Mouse (Mus musculus) cerebellum, postnatal 4 days (tissue): ENCODE results near the gene Wdr25.

Experiments used
- DNase-seq, 2 experiments: peaks; one replicate each; pipeline ENCODE4 v3.0.0; 2022; ENCODE audit warnings: low spot score in 2 of 2, mixed read lengths in 1 of 2

Wdr25 gene

GRCm38 (mm10) chr12:109068167-109068653 lies 174.8 kb downstream of the Wdr25 start, which contains the start of gene Begain:
TSS of gene Begain (minus strand) at chr12:109068217.
- DNase-seq = no peak

GRCm38 (mm10) chr12:109068738-109069137 lies 175.3 kb downstream of the Wdr25 start:
- no peak for DNase-seq

- DNase-seq = no peak
Measured at GRCm38 (mm10) chr12:109069751-109070150, 176.3 kb downstream of the Wdr25 start.

- DNase-seq = no peak
Measured at GRCm38 (mm10) chr12:109071248-109071647, 177.8 kb downstream of the Wdr25 start.

- DNase-seq = no peak
Measured at GRCm38 (mm10) chr12:109074106-109074505, 180.7 kb downstream of the Wdr25 start.

- no peak for DNase-seq
Measured at GRCm38 (mm10) chr12:109074777-109075285, 181.4 kb downstream of the Wdr25 start.

GRCm38 (mm10) chr12:109077036-109077435 lies 183.6 kb downstream of the Wdr25 start:
- DNase-seq = no peak
